Mouse (Mus musculus): ENCODE measurements around the gene Cep131.

GRCm38 (mm10) chr11:120107026-120107425 lies 20.4 kb upstream of the Cep131 start:
- no peak for TF ChIP-seq CTCF (IDR thresholded peaks at IDR 0.05; ENCODE audit: low read depth, low read length)
- TF ChIP-seq GATA1 (IDR thresholded peaks at IDR 0.05; ENCODE audit: borderline replicate concordance, low read length), result no peak
- no peak for TF ChIP-seq GATA2 (IDR thresholded peaks at IDR 0.05; ENCODE audit: borderline replicate concordance, low read depth, low read length)
- TF ChIP-seq POLR2AphosphoS5 (IDR thresholded peaks at IDR 0.05; ENCODE audit: insufficient replicate concordance, low read depth, low read length), result no peak
